8 mouse cellular contexts compared by ENCODE assay signal in genomic region chr15:88247974-88248625, GRCm38 (mm10).
A peak's percentile ranks its signal among the peaks of the same experiment; 100 is the strongest.
DNase-seq lines count a peak whose midpoint lies in the region; ATAC-seq lines count a peak whose summit lies in the region.

No protein-coding gene starts in this region.

- H3K4me1 ChIP-seq in intestine, embryonic 14.5 days (replicated peaks; ENCODE audit: control insufficient read depth, insufficient read depth, low read length): no peaks in the 10 kb centered on the region
- no peaks in the 10 kb centered on the region for H3K4me1 ChIP-seq in intestine, embryonic 16.5 days (ENCODE audit: control insufficient read depth, insufficient read depth, low read length)
- H3K4me1 ChIP-seq in limb, embryonic 10.5 days: no peaks in the 10 kb centered on the region
- H3K4me1 ChIP-seq in neural tube, embryonic 13.5 days (replicated peaks): peaks cover 14% of the 10 kb centered on the region

- peak; percentile 97 for DNase-seq in intestine, embryonic 14.5 days (ENCODE audit: low spot score)
- DNase-seq in embryo, embryonic 10 days (ENCODE audit: low spot score): peak; percentile 85
- peak; percentile 83 for DNase-seq in gastrocnemius, postnatal 14 days
- peak; percentile 88 for DNase-seq in kidney, adult 9 months
- peak; percentile 94 for DNase-seq in limb, embryonic 10.5 days (ENCODE audit: low spot score)
- peak; percentile 26 for DNase-seq in thymus, postnatal 0 days (ENCODE audit: low spot score)

- H3K4me3 ChIP-seq in intestine, embryonic 14.5 days (ENCODE audit: low read depth, low read length): no peak overlapping the region
- no peak overlapping the region for H3K4me3 ChIP-seq in intestine, embryonic 16.5 days (ENCODE audit: low read length)
- no peak overlapping the region for H3K4me3 ChIP-seq in limb, embryonic 10.5 days
- no peak overlapping the region for H3K4me3 ChIP-seq in neural tube, embryonic 13.5 days

- H3K9me3 ChIP-seq in intestine, embryonic 14.5 days (ENCODE audit: control insufficient read depth, low read length): no peaks in the 10 kb centered on the region
- H3K9me3 ChIP-seq in intestine, embryonic 16.5 days (ENCODE audit: control insufficient read depth, low read length): no peaks in the 10 kb centered on the region
- no peaks in the 10 kb centered on the region for H3K9me3 ChIP-seq in limb, embryonic 10.5 days (replicated peaks)
- H3K9me3 ChIP-seq in neural tube, embryonic 13.5 days: no peaks in the 10 kb centered on the region

- H3K9ac ChIP-seq in intestine, embryonic 14.5 days (ENCODE audit: low read length): no peak overlapping the region
- H3K9ac ChIP-seq in intestine, embryonic 16.5 days (ENCODE audit: low read depth, low read length): no peak overlapping the region
- no peak overlapping the region for H3K9ac ChIP-seq in neural tube, embryonic 13.5 days

- WGBS in intestine, embryonic 14.5 days: 32% methylated on average over 14 of the region's 14 CpGs
- WGBS in intestine, embryonic 16.5 days: 32% methylated on average over 14 of the region's 14 CpGs
- 35% methylated on average over 14 of the region's 14 CpGs for WGBS in limb, embryonic 10.5 days
- 31% methylated on average over 14 of the region's 14 CpGs for WGBS in neural tube, embryonic 13.5 days

- no peaks in the 10 kb centered on the region for H3K36me3 ChIP-seq in intestine, embryonic 14.5 days (ENCODE audit: control insufficient read depth, insufficient read depth, low read length)
- H3K36me3 ChIP-seq in intestine, embryonic 16.5 days (ENCODE audit: control insufficient read depth, insufficient read depth, low read length): no peaks in the 10 kb centered on the region
- H3K36me3 ChIP-seq in limb, embryonic 10.5 days: no peaks in the 10 kb centered on the region
- H3K36me3 ChIP-seq in neural tube, embryonic 13.5 days: no peaks in the 10 kb centered on the region

- no peak overlapping the region for H3K27ac ChIP-seq in intestine, embryonic 14.5 days (ENCODE audit: low read depth)
- no peak overlapping the region for H3K27ac ChIP-seq in intestine, embryonic 16.5 days (ENCODE audit: low read length)
- no peak overlapping the region for H3K27ac ChIP-seq in limb, embryonic 10.5 days
- H3K27ac ChIP-seq in neural tube, embryonic 13.5 days (replicated peaks): no peak overlapping the region

- no peaks in the 10 kb centered on the region for H3K27me3 ChIP-seq in intestine, embryonic 14.5 days (replicated peaks; ENCODE audit: control insufficient read depth, insufficient read depth, low read length)
- H3K27me3 ChIP-seq in intestine, embryonic 16.5 days (replicated peaks; ENCODE audit: control insufficient read depth, insufficient read depth, low read length): no peaks in the 10 kb centered on the region; the same call in none of the 2 replicates
- peaks cover 7% of the 10 kb centered on the region; the same call in 1 of the 2 replicates for H3K27me3 ChIP-seq in limb, embryonic 10.5 days (ENCODE audit: low read depth, poor library complexity, severe bottlenecking)
- peaks cover 8% of the 10 kb centered on the region for H3K27me3 ChIP-seq in neural tube, embryonic 13.5 days

- ATAC-seq in intestine, embryonic 14.5 days (replicated peaks; ENCODE audit: low FRiP score, low TSS enrichment, low read depth): 0 out of 2 replicates have a peak, but pooled peaks have one; percentile 40
- ATAC-seq in intestine, embryonic 16.5 days: no peak; the same call in 1 of the 2 replicates
- ATAC-seq in neural tube, embryonic 13.5 days (ENCODE audit: low read depth): peak; percentile 86; the same call in 1 of the 2 replicates

- no peak overlapping the region for H3K4me2 ChIP-seq in intestine, embryonic 14.5 days (ENCODE audit: low read length)
- no peak overlapping the region for H3K4me2 ChIP-seq in intestine, embryonic 16.5 days (ENCODE audit: low read depth, low read length)
- no peak overlapping the region for H3K4me2 ChIP-seq in neural tube, embryonic 13.5 days

- intact Hi-C loops in gastrocnemius, postnatal 14 days (cut with DNase I; ENCODE audit: low total_unique reads): loop anchor here (2.0 kb wide), 1 partner anchor 623 kb away; no protein-coding TSS in a partner anchor

Comparison
In these comparisons a context has a peak if more than half of its experiments do, and no peak if none do; other contexts are left out.
1. DNase-seq: peak in every context shown above with its lines; median percentile 97 in intestine, embryonic 14.5 days; 94 in limb, embryonic 10.5 days; 88 in kidney, adult 9 months; 85 in embryo, embryonic 10 days; 83 in gastrocnemius, postnatal 14 days; 26 in thymus, postnatal 0 days.